Mouse (Mus musculus) heart, embryonic 12.5 days (tissue): Measurements from ENCODE around the gene Cisd2. TPM values are rescaled to one million over a fixed set of nuclear protein-coding genes. Genes with fewer than 3 reads are reported as not detected.

ENCODE experiments used
- ATAC-seq: fragments of 200-750 bp; cut with Nextera tagmentation; 2 replicates; pipeline ENCODE4 v1.8.0; 2017; ENCODE audit warnings: moderate TSS enrichment, moderate library complexity; ENCODE audit not compliant: insufficient number of reproducible peaks, low FRiP score
- H3K27ac ChIP-seq: fragments of 300-500 bp; sonication (generic); 2 replicates; pipeline ENCODE4 v1.5.1; 2016; ENCODE audit warnings: mild to moderate bottlenecking, moderate library complexity; ENCODE audit not compliant: poor library complexity, severe bottlenecking
- H3K27me3 ChIP-seq: fragments of 300-500 bp; sonication (generic); replicated peaks from 2 replicates; pipeline ENCODE4 v1.6.1; 2016; ENCODE audit warnings: mild to moderate bottlenecking, moderate library complexity
- H3K36me3 ChIP-seq: fragments of 300-500 bp; sonication (generic); 2 replicates; pipeline ENCODE4 v1.6.1; 2016; ENCODE audit warnings: mild to moderate bottlenecking, moderate library complexity
- H3K4me1 ChIP-seq: fragments of 300-500 bp; sonication (generic); replicated peaks from 2 replicates; pipeline ENCODE4 v1.6.1; 2016; ENCODE audit warnings: mild to moderate bottlenecking
- H3K4me2 ChIP-seq: fragments of 300-500 bp; sonication (generic); 2 replicates; pipeline ENCODE4 v1.6.1; 2016; ENCODE audit warnings: mild to moderate bottlenecking, moderate library complexity
- H3K4me3 ChIP-seq: fragments of 300-500 bp; sonication (generic); 2 replicates; pipeline ENCODE4 v1.5.1; 2016; ENCODE audit warnings: mild to moderate bottlenecking
- H3K9ac ChIP-seq: fragments of 300-500 bp; sonication (generic); 2 replicates; pipeline ENCODE4 v1.6.1; 2016; ENCODE audit warnings: mild to moderate bottlenecking, moderate library complexity
- H3K9me3 ChIP-seq: fragments of 300-500 bp; sonication (generic); replicated peaks from 2 replicates; pipeline ENCODE4 v1.6.1; 2016; ENCODE audit warnings: mild to moderate bottlenecking, moderate library complexity
- WGBS: fragments of 180-500 bp; shearing (Covaris S2); methylation state at CpG from one replicate; pipeline ENCODE4 v1.1.7; 2016; 5-methylcytosine and 5-hydroxymethylcytosine counted together
- polyA plus RNA-seq: library from polyadenylated mRNA; unstranded; fragments of >200 nt; fragmentation: Nextera tagmentation; extraction: Ambion mirVana; gene quantifications from 2 replicates; pipeline ENCODE4 v1.2.1, GENCODE M21; 2016

Cisd2 gene
- polyA plus RNA-seq, 1 experiment from 2014 or later = 60.0 TPM

DNA sequence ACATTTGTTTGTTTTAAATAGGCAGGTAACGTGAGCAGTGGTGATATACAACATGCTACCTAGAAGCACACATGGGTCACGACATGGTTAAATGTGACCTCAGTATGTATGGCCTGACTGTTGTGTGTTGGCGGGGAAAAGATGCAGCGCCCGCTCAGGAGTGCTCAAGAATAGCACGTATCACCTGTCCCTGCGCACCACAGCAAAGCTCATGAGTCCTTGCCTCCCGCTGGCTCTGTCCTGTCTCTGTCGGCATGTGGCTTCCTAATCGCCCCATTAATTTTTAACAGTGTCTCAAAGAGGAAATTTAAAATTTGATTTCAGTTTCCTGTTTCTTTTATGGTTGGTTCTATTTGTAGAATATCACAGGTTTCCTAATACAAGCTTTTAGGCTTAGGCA is 46.3 kb downstream of the Cisd2 start:
- Histone ChIP-seq H3K4me1 (no peaks in the 10 kb centered on the region), H3K9me3 (no peaks in the 10 kb centered on the region), H3K27ac (no peak overlapping the region), H3K27me3 (no peaks in the 10 kb centered on the region), H3K36me3 (no peaks in the 10 kb centered on the region), H3K4me2 (no peak overlapping the region), H3K4me3 (no peak overlapping the region), H3K9ac (no peak overlapping the region)
- 84% methylated on average over 10 of the region's 10 CpGs for WGBS
- no peak for ATAC-seq

DNA sequence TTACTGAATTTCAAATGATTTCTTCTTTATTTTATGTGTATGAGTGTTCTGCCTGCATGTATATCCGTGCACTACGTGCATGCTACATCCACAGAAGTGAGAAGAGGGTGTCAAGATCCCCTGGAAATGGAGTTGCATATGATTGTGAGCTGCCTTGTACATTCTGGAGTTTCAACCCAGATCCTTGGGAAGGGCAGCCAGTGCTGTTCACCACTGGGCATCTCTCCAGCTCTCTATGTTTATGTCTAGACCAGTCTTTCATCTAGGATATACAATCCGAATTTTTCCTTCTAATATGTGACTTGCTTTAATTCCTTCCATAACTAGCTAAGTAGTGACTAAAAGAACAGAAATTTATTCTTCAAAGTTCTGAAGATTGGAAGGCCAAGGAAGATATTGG is 47.9 kb downstream of the Cisd2 start:
- Histone ChIP-seq H3K36me3 (no peaks in the 10 kb centered on the region), H3K4me3 (no peak overlapping the region), H3K4me2 (no peak overlapping the region), H3K9me3 (no peaks in the 10 kb centered on the region), H3K9ac (no peak overlapping the region), H3K27me3 (no peaks in the 10 kb centered on the region), H3K4me1 (no peaks in the 10 kb centered on the region), H3K27ac (no peak overlapping the region)
- no peak for ATAC-seq
- 80% methylated on average over 3 of the region's 3 CpGs for WGBS

DNA sequence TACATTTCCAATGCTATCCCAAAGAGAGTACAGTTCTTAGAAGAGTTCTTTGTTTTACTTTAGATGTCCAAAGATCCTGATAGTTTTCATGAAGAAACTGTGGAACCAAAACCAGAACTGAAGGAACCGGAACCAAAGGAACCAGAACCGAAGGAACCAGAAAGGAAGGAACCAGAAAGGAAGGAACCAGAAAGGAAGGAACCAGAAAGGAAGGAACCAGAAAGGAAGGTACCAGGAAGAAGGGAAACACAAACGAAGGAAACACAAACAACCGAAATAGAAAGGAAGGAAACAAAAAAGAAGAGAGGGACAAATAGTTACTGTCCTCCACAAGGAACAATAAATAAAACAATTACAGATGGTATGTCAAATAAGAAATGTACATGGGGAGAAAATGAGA is 66.3 kb downstream of the Cisd2 start:
- no peak overlapping the region for H3K27ac ChIP-seq
- no peaks in the 10 kb centered on the region for H3K36me3 ChIP-seq
- H3K9me3 ChIP-seq = no peaks in the 10 kb centered on the region
- no peak overlapping the region for H3K4me2 ChIP-seq
- no peak overlapping the region for H3K4me3 ChIP-seq
- WGBS = 76% methylated on average over 4 of the region's 4 CpGs
- no peak for ATAC-seq
- no peaks in the 10 kb centered on the region for H3K27me3 ChIP-seq
- no peaks in the 10 kb centered on the region for H3K4me1 ChIP-seq
- H3K9ac ChIP-seq = no peak overlapping the region

Other genes starting within 250 kb of the Cisd2 start
- 21.9 and 23.6 TPM in 2 replicates for gene Cenpe, start 211.4 kb downstream of the Cisd2 start, polyA plus RNA-seq
- gene Bdh2, start 142.7 kb downstream of the Cisd2 start, polyA plus RNA-seq = 2.4 and 3.0 TPM in 2 replicates
- gene Slc9b2, start 116.2 kb downstream of the Cisd2 start, polyA plus RNA-seq = 0.77 and 0.86 TPM in 2 replicates
- gene Slc9b1, start 75.9 kb downstream of the Cisd2 start, polyA plus RNA-seq = 0.15 TPM in 1 of 2 replicates, not detected in the other
- 447 and 459 TPM in 2 replicates for gene Ube2d3, start 14.2 kb upstream of the Cisd2 start, polyA plus RNA-seq
- gene Manba, start 61.7 kb upstream of the Cisd2 start, polyA plus RNA-seq = 42.2 and 43.7 TPM in 2 replicates